Mouse (Mus musculus): ENCODE measurements around the gene Hist1h2bj.

The Hist1h2bj gene

GRCm38 (mm10) chr13:22013716-22014115, 29.3 kb upstream of the Hist1h2bj start:
- in situ Hi-C loops (cut with MboI; ENCODE audit: unreplicated experiment in 2 of 2) = no loop called here

DNA sequence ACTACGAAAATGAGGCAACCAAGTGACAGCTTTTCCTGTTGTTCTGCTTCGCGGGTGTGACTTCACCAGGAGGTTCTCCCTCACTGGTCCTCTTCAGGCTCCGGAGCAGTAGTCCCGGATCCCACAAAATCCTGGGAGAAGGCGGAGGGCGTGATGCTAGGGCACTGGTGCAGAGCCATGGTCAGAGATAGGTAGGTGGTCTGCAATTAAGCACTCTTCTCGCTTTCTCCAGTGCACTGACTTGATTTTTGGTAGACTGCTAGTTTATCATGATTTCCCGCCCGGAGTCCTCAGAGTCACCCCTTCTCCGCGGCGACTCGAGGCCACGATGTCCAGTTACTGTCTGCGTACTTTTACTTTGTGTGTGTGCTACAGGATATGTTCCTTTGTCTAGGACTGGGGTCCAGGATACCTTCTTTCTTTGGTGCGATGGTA, 28.6 kb upstream of the Hist1h2bj start:
- in situ Hi-C loops (cut with MboI; ENCODE audit: unreplicated experiment in 2 of 2) = no loop called here

- in situ Hi-C loops (cut with MboI; ENCODE audit: unreplicated experiment in 2 of 2) = no loop called here
These were observed 27.2 kb upstream of the Hist1h2bj start for GRCm38 (mm10) chr13:22015479-22016450.

DNA sequence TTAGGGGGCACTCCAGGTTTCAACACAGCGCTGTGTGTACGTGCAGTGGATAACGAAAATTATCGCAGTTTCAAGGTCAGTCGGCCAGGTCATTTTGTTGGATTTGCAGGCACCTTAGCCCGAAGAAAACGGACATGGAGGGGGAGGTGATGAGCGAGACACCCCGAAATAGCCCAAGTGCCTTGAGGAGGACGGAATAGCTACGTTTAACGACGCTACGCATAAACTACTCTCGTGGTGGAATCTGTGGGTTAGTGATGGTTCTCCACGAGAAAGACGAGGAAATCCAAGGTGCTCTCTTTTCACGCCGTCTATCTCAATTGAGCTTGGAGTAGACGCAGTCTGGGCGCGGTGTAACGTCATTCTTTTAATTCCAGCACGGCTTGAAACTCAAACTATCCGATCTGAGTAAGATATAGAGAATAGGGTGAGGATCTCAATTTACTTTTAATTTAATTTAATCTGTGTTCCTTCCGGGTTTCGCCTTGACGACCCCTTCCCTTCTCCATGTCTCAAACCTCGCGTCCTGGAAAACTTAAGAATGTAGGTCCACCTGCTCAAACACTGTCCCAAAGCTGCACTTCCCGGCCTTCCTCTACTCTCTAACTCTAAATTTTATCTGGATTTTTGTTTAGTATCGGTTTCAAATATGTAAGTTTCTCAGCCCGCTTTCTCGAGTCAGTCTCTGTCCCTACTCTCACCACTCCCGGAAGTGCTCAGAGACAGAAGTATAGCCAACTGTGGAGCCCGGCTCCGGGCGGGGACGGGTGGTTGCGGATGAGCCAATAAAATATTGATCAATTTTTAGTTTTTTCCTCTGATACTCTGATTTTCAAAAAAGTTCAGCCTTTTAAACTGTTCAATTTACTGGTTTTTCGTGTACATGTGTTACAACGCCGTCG, 22.8 kb upstream of the Hist1h2bj start:
- in situ Hi-C loops (cut with MboI; ENCODE audit: unreplicated experiment in 2 of 2) = loop anchor here (5.0 to 10.0 kb wide), 10 partner anchors 48 to 1497 kb away; partner anchors contain the start of genes Abt1 (in 1 of the 2) and Trim27 (in 1 of the 2)

GRCm38 (mm10) chr13:22020901-22021339, 22.1 kb upstream of the Hist1h2bj start:
- in situ Hi-C loops (cut with MboI; ENCODE audit: unreplicated experiment in 2 of 2) = loop anchor here (5.0 to 10.0 kb wide), 10 partner anchors 49 to 1496 kb away; partner anchors contain the start of genes Abt1 (in 1 of the 2) and Trim27 (in 1 of the 2)

GRCm38 (mm10) chr13:22021581-22021980, 21.4 kb upstream of the Hist1h2bj start:
- in situ Hi-C loops (cut with MboI; ENCODE audit: unreplicated experiment in 2 of 2) = loop anchor here (5.0 to 10.0 kb wide), 10 partner anchors 49 to 1496 kb away; partner anchors contain the start of genes Abt1 (in 1 of the 2) and Trim27 (in 1 of the 2)

DNA sequence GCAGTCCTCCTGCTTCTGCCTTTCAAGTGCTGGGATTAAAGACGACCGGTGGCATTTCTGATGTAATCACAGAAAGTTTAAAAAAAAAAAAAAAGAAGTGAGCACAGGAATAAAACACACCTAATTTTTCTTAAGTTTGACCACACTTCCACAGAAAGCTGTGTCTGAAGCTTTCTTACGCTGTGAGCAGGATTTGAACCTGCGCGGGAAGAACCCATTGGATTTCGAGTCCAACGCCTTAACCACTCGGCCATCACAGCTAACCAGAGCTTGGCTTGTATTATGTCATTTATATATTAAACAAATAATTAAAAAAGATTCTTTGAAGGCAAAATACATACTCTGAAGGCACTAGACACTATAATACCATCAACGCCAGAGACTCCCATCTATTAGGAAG, 20.8 kb upstream of the Hist1h2bj start:
- in situ Hi-C loops (cut with MboI; ENCODE audit: unreplicated experiment in 2 of 2) = loop anchor here (5.0 to 10.0 kb wide), 10 partner anchors 50 to 1495 kb away; partner anchors contain the start of genes Abt1 (in 1 of the 2) and Trim27 (in 1 of the 2)

- in situ Hi-C loops (cut with MboI; ENCODE audit: unreplicated experiment in 2 of 2) = loop anchor here (5.0 to 25.0 kb wide), 8 partner anchors 102 to 1886 kb away; partner anchors contain the start of genes Abt1 (in 1 of the 2), Hist1h1a (in 1 of the 2), Hist1h2ab (in 1 of the 2) and Hist1h3a (in 1 of the 2)
These were observed 16.7 kb upstream of the Hist1h2bj start for GRCm38 (mm10) chr13:22026058-22027031.

DNA sequence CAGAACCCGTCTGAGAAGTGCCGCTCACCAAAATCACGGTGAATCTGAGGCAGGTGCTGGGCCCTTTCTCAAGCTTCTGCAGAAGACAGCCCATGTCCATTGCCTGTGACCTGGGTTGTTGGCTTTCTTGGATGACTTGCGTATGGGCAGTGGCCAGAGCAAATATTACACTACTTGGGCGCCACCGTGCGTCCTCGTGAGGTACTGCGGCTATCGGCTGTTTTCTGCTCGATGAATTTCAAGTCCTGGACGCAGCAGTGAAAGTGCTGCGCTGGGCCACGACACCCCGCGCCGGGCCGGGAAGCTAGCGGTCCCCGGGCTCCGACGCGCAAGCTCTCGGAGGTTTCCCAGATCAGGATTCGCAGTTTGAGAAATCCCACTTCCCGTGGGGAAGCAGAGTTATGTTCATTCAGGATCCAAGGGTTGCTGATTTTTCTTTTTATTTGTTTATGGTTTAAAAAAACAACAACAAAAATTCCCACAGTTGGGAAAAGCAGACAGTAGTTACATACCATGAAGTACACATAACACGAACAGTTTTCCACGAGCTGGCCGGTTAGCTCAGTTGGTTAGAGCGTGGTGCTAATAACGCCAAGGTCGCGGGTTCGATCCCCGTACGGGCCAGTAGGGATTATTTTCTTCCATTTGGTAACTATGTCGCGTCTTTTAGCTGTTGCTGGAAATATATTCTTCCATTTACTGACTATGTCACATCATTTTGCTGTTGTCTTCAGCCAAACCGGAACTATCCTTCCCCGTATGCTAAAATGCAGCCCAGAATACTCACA, 14.1 kb upstream of the Hist1h2bj start:
- in situ Hi-C loops (cut with MboI; ENCODE audit: unreplicated experiment in 2 of 2) = loop anchor here (5.0 to 25.0 kb wide), 8 partner anchors 104 to 1883 kb away; partner anchors contain the start of genes Abt1 (in 1 of the 2), Hist1h1a (in 1 of the 2), Hist1h2ab (in 1 of the 2) and Hist1h3a (in 1 of the 2)

GRCm38 (mm10) chr13:22029928-22030327, 13.1 kb upstream of the Hist1h2bj start:
- in situ Hi-C loops (cut with MboI; ENCODE audit: unreplicated experiment in 2 of 2) = loop anchor here (5.0 to 25.0 kb wide), 11 partner anchors 105 to 1882 kb away; partner anchors contain the start of genes Abt1 (in 1 of the 2), Hist1h1a (in 1 of the 2), Hist1h2ab (in 1 of the 2) and Hist1h2bm (in 1 of the 2)

- in situ Hi-C loops (cut with MboI; ENCODE audit: unreplicated experiment in 2 of 2) = loop anchor here (5.0 to 25.0 kb wide), 5 partner anchors 206 to 1882 kb away; partner anchors contain the start of genes Hist1h1a (in 1 of the 2), Hist1h2ab (in 1 of the 2), Hist1h2bm (in 1 of the 2) and Hist1h3a (in 1 of the 2)
These were observed 12.5 kb upstream of the Hist1h2bj start for GRCm38 (mm10) chr13:22030493-22030892.

DNA sequence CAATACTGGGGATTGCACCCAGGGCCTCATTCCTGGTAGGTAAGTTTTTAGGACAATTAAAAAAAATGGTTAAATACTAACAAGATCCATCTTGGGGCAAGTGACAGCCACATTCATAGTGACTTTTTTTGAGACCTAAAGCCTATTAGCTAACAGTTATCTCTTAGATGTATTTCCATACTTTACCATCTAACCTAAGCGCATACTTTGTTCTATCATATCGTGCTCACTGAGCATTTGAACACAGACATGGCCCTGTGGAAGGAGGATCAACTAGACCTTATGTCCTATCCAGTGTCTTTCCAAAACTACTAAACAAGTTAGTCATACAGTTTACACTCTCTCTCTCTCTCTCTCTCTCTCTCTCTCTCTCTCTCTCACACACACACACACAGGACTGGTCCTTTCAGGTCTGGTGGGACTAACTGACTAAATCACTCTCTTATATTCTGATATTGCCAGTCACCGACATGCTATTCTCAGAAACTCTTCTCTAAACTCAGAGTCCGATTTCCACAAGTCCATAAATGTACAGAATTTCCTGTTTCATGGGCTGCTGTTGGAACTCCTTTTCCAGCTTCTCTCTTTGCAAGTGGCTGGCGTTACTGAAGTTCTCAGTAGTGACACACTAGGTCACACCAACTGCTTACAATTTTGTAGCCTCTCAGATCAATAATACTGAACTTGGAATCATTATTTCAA, 9.1 kb upstream of the Hist1h2bj start:
- in situ Hi-C loops (cut with MboI; ENCODE audit: unreplicated experiment in 2 of 2) = loop anchor here (5.0 to 25.0 kb wide), 5 partner anchors 209 to 1878 kb away; partner anchors contain the start of genes Hist1h1a (in 1 of the 2), Hist1h2ab (in 1 of the 2), Hist1h2bm (in 1 of the 2) and Hist1h3a (in 1 of the 2)

- in situ Hi-C loops (cut with MboI; ENCODE audit: unreplicated experiment in 2 of 2) = loop anchor here (5.0 to 25.0 kb wide), 6 partner anchors 210 to 1878 kb away; partner anchors contain the start of genes Hist1h1a (in 1 of the 2), Hist1h2ab (in 1 of the 2), Hist1h2bm (in 1 of the 2) and Hist1h3a (in 1 of the 2)
These were observed 8.4 kb upstream of the Hist1h2bj start for GRCm38 (mm10) chr13:22034443-22035266.

- in situ Hi-C loops (cut with MboI; ENCODE audit: unreplicated experiment in 2 of 2) = loop anchor here (5.0 to 25.0 kb wide), 5 partner anchors 211 to 1877 kb away; partner anchors contain the start of genes Hist1h1a (in 1 of the 2), Hist1h2ab (in 1 of the 2), Hist1h3a (in 1 of the 2) and Hist1h3b (in 1 of the 2)
These were observed 7.5 kb upstream of the Hist1h2bj start, which contains the start of the genes Hist1h2ah and Hist1h2bk for GRCm38 (mm10) chr13:22035267-22036148. TSS of gene Hist1h2ah (minus strand) at chr13:22035568. TSS of gene Hist1h2bk (plus strand) at chr13:22035870.
